Mouse (Mus musculus): ENCODE measurements around the gene Btbd10.

The Btbd10 gene

DNA sequence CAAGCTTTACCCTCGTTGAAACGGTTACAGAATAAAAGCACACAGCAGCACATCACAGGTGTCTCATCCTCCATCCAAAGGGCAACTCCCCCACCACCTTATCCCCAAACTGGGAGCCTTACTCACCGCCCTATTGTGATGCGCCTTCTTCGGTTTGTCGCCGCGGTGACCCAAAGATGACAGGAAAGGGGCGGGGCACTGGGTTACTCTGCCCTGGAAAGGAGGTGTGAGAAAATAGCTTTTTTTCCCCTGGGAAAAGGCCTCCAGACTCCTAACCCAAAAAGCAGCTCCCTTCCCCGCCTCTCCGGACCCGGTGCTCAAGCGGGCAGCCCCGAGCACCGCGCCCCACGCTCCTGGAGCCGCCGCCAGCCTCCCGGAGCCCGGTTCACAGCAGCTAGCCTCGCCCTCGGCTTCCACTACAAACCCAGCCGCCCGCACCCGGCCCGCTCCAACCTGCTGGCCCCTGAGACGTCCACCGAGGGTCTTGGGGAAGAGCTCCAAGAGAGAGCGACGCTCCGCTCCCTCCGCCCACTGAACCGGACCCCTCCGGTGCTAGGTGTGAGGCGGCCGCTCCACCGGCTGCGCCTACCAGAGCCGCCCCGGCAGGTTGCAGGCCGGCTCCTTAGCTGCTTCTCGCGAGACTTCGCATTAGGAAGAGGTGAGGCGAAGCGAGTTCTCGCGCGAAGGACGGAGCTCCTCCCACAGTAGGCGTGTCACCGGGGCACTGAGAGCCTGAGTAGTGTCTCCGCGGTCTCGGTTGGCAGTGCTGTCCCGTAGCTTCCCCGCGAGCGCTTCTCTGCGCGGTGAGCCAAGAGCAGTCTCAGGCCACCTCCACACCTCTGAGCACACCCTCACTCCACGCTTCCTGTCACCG lies at the start of gene Btbd10:
Btbd10 (minus strand) TSS at position 647 of the 874 bp plus-strand sequence.
- DNase-seq (ENCODE audit: low spot score in 2 of 2), result peak; percentile 87 to 96

- no peak for DNase-seq (ENCODE audit: low spot score in 2 of 2)
Measured at GRCm38 (mm10) chr7:113416536-113416935, 47.3 kb upstream of the Btbd10 start.

DNA sequence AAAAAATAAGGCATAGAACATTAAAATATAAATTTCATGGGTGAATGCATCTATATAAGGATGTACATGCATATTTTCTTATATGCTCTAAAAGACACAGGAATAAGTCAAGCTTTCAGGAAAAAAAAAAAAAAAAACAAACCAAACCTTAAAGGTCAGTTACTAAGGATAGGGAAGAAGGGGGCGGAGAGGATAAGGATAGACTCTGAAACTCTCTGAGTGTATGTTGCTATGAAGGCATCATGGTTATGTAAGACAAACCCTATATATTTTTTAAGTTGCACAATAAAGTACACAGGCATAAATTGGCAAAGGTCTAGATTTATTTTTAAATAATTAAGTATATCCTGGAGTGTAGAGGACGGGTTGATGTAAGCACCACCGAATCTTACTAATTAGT lies 46.1 kb upstream of the Btbd10 start:
- no peak for DNase-seq (ENCODE audit: low spot score in 2 of 2)

DNA sequence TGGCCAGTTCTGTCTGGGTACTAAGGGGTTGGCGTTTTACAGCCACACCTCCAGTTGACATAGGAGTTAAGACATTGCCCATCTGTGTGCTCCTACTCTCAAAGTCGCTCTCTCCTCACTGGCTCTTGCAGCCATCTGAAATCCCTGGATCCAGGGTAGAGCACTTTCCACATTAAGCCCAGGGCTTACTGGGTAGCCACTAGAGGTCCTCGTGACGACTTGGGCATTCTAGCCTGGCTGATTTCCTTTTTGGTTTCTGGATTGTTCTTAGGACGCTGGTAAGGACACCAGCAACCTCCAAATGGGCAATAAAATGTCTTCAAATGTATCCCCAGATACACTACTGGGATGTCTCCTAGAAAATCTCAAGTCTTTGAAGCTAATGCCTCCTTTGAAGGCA lies 39.5 kb upstream of the Btbd10 start:
- no peak for DNase-seq (ENCODE audit: low spot score in 2 of 2)

DNA sequence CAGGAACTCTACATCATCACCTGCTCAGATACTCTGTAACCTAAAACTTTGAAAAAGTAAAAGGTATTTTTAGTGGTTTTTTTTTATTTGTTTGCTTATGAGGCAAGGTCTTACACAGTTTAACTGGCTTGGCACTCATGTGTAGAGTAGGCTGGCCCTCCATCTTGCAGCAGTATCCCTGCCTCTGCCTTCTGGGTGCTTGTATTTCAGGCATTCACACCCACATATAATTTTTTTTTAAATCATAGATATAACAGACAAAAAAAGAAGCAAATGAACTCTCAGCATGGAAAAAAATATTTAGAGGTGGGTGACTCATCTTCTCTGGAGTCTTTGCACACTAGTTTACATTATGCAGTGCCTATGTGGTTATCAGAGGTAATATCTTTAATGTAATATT lies 28.9 kb upstream of the Btbd10 start:
- DNase-seq (ENCODE audit: low spot score in 2 of 2), result no peak

DNA sequence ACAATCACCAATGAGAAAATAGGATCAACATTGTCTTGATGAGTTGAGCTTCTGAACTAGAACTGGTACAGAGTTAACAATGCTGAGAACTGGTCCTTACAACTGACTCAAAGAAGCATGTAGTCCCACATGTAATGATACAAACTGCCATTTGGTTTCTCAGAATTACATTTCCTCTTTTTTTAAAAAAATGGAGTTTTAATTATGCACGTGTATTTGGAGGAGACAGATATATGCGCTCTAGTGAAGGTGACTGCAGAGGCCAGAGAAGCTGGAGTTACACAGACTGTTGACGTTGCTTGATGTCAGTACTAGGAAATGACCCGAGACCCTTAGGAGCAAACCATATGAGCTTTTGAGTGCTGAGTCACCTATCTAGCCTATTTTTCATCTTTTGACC lies 27.5 kb upstream of the Btbd10 start:
- DNase-seq (ENCODE audit: low spot score in 2 of 2), result no peak

DNA sequence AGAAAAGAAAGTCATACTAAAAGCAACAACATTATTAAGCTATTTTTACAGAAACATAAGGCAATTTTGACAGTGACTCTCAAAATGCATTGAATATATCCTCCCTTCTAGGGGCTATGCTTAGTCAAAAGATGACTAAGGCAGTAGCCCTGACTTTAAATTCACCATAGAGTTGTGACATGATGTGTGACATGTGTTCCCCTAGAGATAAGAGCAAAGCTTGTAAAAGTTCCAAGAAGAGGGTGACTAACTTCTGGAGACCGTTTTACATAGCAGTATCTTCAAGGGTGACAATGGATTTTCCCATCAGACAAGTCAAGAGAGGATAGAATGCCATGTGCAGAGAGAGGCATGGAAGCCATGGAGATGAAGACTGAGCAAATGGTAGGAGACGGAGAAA lies 22.4 kb upstream of the Btbd10 start:
- DNase-seq (ENCODE audit: low spot score in 2 of 2), result no peak

DNA sequence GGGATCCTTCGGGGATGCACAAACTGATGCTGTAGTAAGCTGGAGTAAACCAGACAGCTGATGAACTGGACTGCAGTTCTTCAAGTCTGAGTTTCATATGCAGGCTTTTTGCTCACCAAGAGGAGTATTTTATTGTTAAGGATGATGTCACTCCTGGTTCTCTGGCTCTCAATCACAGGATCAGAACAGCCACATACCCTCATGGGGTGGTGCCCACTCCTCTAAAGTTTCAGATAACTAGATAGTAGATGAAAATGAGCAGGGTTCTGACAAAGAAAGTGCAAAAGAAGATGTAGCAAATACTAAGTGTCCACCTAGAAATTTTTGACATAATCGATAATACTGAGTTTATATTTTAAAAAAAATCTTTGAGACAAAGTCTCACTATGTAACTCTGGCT lies 19.3 kb upstream of the Btbd10 start, which contains the start of gene Pth:
Pth (minus strand) TSS at position 101 of the 400 bp plus-strand sequence.
- no peak for DNase-seq (ENCODE audit: low spot score in 2 of 2)

GRCm38 (mm10) chr7:113377875-113378658 lies 8.9 kb upstream of the Btbd10 start:
- peak; percentile 34 to 77 for DNase-seq (ENCODE audit: low spot score in 2 of 2)

DNA sequence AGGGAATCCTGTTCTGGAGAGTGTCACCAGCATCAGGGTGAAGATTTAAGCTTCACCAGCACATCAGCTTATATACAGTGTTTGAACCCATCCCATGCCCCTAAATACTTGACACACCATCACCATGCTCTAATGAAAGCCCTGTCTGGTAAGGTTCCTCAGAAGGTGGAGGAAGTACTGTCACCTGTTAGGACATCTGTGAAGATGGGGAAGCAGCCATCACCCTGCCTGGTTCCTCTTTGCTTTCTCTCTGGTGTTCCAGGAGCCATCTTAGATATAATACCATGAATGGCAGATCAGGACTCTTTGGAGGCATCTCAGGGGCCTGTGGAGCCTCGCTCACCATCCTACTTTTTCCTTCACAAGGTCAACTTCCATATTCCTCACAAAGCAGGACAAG lies 3.5 kb upstream of the Btbd10 start:
- no peak for DNase-seq (ENCODE audit: low spot score in 2 of 2)

- peak; percentile 34 to 73 for DNase-seq (ENCODE audit: low spot score in 2 of 2)
Measured at GRCm38 (mm10) chr7:113369620-113370340, 588 bp upstream of the Btbd10 start.

DNA sequence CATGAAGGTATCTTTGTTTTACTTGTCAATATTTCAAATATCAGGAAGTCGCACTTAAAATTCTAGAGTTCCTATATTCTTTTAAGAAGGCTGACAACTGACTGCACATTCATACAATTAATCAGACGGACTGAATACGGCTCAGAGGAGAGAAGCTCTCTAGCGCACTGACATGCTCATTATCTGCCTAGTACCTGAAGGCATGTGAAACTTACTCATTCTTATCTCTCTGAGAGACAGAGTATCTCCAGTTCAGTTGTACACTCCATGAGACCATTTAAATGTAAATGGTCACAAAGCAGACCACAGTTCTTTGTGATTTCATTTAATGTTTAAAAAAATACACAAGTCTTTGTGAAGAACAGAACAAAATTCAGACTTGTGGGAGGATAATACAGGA lies 1.8 kb downstream of the Btbd10 start:
- DNase-seq (ENCODE audit: low spot score in 2 of 2), result no peak

DNA sequence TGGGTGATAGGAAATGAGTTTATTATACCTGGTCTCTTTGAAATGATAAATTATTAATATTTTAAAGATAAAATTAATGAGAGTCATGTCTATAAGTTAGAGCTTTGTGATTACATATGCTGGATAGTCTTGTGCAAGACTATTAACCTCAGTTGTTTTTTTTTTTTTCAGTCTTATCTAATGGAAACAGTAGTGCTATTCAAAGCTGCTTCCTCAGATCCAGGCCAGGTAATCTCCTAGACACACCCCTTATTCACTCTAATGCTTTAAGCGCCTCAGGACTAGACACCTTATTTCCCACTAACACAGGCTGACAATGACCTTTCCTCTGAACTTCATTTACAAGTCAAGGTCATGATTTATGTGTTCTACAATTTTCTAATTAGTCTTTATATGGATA lies 20.1 kb downstream of the Btbd10 start:
- no peak for DNase-seq (ENCODE audit: low spot score in 2 of 2)

GRCm38 (mm10) chr7:113347694-113348093 lies 21.5 kb downstream of the Btbd10 start:
- no peak for DNase-seq (ENCODE audit: low spot score in 2 of 2)

- peak in 1 of 2 experiments; percentile 25 for DNase-seq (ENCODE audit: low spot score in 2 of 2)
Measured at GRCm38 (mm10) chr7:113347271-113347670, 21.9 kb downstream of the Btbd10 start.

- DNase-seq (ENCODE audit: low spot score in 2 of 2), result no peak
Measured at GRCm38 (mm10) chr7:113335250-113335649, 33.9 kb downstream of the Btbd10 start.

DNA sequence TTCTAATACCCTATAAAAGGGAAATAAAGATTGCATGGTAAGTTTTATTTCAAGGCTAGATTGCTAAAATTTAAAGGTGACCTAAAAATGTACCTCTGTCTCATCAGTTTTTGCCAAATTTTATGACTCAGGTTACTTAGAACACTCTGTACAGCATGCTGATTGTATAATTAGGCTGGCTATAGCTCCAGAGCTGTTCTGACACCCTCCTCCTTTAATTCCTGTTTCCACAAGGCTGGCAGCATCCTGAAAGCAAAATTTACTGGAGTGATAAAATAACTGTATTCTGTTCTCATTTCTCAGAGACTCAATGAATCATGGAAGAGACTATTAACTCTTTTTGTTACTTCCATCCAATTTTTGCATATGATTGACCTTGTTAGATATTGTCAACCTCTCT lies 35.2 kb downstream of the Btbd10 start:
- DNase-seq (ENCODE audit: low spot score in 2 of 2), result no peak

GRCm38 (mm10) chr7:113320128-113320527 lies 49.1 kb downstream of the Btbd10 start:
- no peak for DNase-seq (ENCODE audit: low spot score in 2 of 2)

- DNase-seq (ENCODE audit: low spot score in 2 of 2), result peak; percentile 47 to 72
Measured at GRCm38 (mm10) chr7:113311784-113312183, 57.4 kb downstream of the Btbd10 start.

DNA sequence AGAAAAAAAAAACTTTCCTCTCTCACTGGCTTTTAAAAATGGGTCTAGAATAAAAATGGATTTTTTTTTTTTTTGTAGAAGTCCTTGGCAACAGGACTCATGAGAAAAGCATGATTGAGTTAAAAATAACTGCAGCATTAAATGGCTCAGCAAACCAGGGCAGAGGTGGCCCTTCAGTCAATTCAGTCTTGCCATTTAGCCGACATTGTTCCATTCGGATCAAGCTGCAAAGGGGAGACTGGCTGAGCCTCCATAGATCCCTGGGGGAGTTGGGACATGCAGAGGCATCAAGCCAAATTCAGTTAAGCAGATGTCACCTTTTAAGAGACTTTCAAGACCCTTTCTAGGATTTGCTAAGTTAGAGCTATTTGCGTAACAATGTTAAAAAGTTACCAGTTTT lies 59.1 kb downstream of the Btbd10 start:
- no peak for DNase-seq (ENCODE audit: low spot score in 2 of 2)

DNA sequence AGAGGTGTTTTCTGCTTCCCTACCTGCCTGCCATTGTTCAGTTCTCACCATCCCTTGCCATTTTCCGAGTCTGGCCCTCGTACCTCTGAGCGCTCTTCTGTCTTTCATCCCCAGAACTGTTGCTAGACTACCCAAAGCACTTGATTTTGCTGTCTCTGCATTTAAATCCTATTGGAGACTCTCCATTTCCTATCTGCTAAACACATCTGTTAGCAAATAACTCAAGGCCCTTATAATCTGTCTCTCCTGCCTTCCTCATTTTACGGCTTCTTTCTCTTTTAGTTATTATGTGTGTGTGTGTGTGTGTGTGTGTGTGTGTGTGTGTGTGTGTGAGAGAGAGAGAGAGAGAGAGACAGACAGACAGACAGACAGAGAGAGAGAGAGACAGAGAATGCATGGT lies 71.4 kb downstream of the Btbd10 start:
- no peak for DNase-seq (ENCODE audit: low spot score in 2 of 2)

All from cerebellum, postnatal 4 days (tissue).